Mouse (Mus musculus): Measurements from ENCODE around the gene Cnksr3. TPM values are rescaled to one million over a fixed set of nuclear protein-coding genes. Genes with fewer than 3 reads are reported as not detected.

Cnksr3 gene
- total and polyA plus RNA-seq, 3 experiments, result not detected

GRCm38 (mm10) chr10:7070924-7071323, 141.1 kb downstream of the Cnksr3 start:
- Histone ChIP-seq H3K27me3 (ENCODE audit: control insufficient read depth in 1 of 2, insufficient read depth in 2 of 2, low read length in 2 of 2) (no peaks in the 10 kb centered on the region; a peak in 1 of 4 replicates), H3K4me3 (ENCODE audit: control insufficient read depth in 1 of 2, insufficient read depth in 1 of 2, low read depth in 2 of 2, low read length in 2 of 2) (no peak overlapping the region), H3K79me2 (ENCODE audit: control insufficient read depth, insufficient read depth, low read length, poor library complexity) (no peaks in the 10 kb centered on the region), H3K9ac (ENCODE audit: control insufficient read depth, low read depth, low read length, poor library complexity, severe bottlenecking) (no peak overlapping the region), H3K36me3 (ENCODE audit: control insufficient read depth in 1 of 2, insufficient read depth in 2 of 2, low read length in 2 of 2) (no peaks in the 10 kb centered on the region), H3K4me1 (ENCODE audit: control insufficient read depth in 1 of 2, insufficient read depth in 2 of 2, low read length in 2 of 2) (no peaks in the 10 kb centered on the region), H3K27ac (ENCODE audit: control insufficient read depth, low read depth, low read length) (no peak overlapping the region), H3K9me3 (replicated peaks; ENCODE audit: insufficient read depth, low read length) (no peaks in the 10 kb centered on the region)
- DNase-seq (ENCODE audit: low read depth, low spot score), result no peak
- TF ChIP-seq MAX (IDR thresholded peaks at IDR 0.05; ENCODE audit: low read length), result no peak
- no peak for TF ChIP-seq JUND (IDR thresholded peaks at IDR 0.05; ENCODE audit: low read depth, low read length)
- TF ChIP-seq TCF12 (IDR thresholded peaks at IDR 0.05; ENCODE audit: low read depth, low read length), result no peak
- no peak for TF ChIP-seq CHD1 (IDR thresholded peaks at IDR 0.05; ENCODE audit: low read depth, low read length)
- no peak for TF ChIP-seq POLR2AphosphoS2 (IDR thresholded peaks at IDR 0.05; ENCODE audit: low read length)
- no peak for TF ChIP-seq ZMIZ1 (IDR thresholded peaks at IDR 0.05; ENCODE audit: low read depth, low read length)
- TF ChIP-seq MEF2A (IDR thresholded peaks at IDR 0.05; ENCODE audit: extremely low read depth, insufficient replicate concordance, low read depth, low read length, poor library complexity, severe bottlenecking), result no peak
- TF ChIP-seq MYC (IDR thresholded peaks at IDR 0.05; ENCODE audit: low read depth, low read length), result no peak
- no peak for TF ChIP-seq GATA1 (IDR thresholded peaks at IDR 0.05; ENCODE audit: low read depth, low read length)
- no peak for TF ChIP-seq NELFE (IDR thresholded peaks at IDR 0.05; ENCODE audit: low read depth, low read length)
- no peak for TF ChIP-seq USF2 (IDR thresholded peaks at IDR 0.05; ENCODE audit: borderline replicate concordance in 1 of 2, insufficient read depth in 1 of 2, low read depth in 1 of 2, low read length in 2 of 2)
- TF ChIP-seq NRF1 (IDR thresholded peaks at IDR 0.05; ENCODE audit: insufficient read depth, low read depth, low read length, poor library complexity, severe bottlenecking), result no peak
- no peak for TF ChIP-seq KAT2A (conservative IDR thresholded peaks at IDR 0.05; ENCODE audit: low read depth, low read length)
- no peak for TF ChIP-seq RAD21 (IDR thresholded peaks at IDR 0.05; ENCODE audit: low read depth, low read length)
- no peak for TF ChIP-seq SMC3 (IDR thresholded peaks at IDR 0.05; ENCODE audit: low read depth, low read length)

GRCm38 (mm10) chr10:7070100-7070835, 141.8 kb downstream of the Cnksr3 start:
- Histone ChIP-seq H3K9me3 (replicated peaks; ENCODE audit: insufficient read depth, low read length) (no peaks in the 10 kb centered on the region), H3K4me1 (ENCODE audit: control insufficient read depth in 1 of 2, insufficient read depth in 2 of 2, low read length in 2 of 2) (no peaks in the 10 kb centered on the region), H3K27ac (ENCODE audit: control insufficient read depth, low read depth, low read length) (no peak overlapping the region), H3K9ac (ENCODE audit: control insufficient read depth, low read depth, low read length, poor library complexity, severe bottlenecking) (no peak overlapping the region), H3K36me3 (ENCODE audit: control insufficient read depth in 1 of 2, insufficient read depth in 2 of 2, low read length in 2 of 2) (no peaks in the 10 kb centered on the region), H3K4me3 (ENCODE audit: control insufficient read depth in 1 of 2, insufficient read depth in 1 of 2, low read depth in 2 of 2, low read length in 2 of 2) (no peak overlapping the region), H3K27me3 (ENCODE audit: control insufficient read depth in 1 of 2, insufficient read depth in 2 of 2, low read length in 2 of 2) (no peaks in the 10 kb centered on the region; a peak in 1 of 4 replicates), H3K79me2 (ENCODE audit: control insufficient read depth, insufficient read depth, low read length, poor library complexity) (no peaks in the 10 kb centered on the region)
- no peak for DNase-seq (ENCODE audit: low read depth, low spot score)
- TF ChIP-seq POLR2AphosphoS5 (IDR thresholded peaks at IDR 0.05; ENCODE audit: borderline replicate concordance, low read depth, low read length) (no peak), BHLHE40 (IDR thresholded peaks at IDR 0.05; ENCODE audit: borderline replicate concordance, low read depth, low read length) (no peak), USF1 (IDR thresholded peaks at IDR 0.05; ENCODE audit: low read depth, low read length) (no peak), MYC (IDR thresholded peaks at IDR 0.05; ENCODE audit: low read depth, low read length) (no peak), CTCF (IDR thresholded peaks at IDR 0.05 in 2 of 3, conservative IDR thresholded peaks at IDR 0.05 in 1 of 3; ENCODE audit: control insufficient read depth in 1 of 3, insufficient read depth in 1 of 3, low read depth in 2 of 3, low read length in 3 of 3, poor library complexity in 1 of 3, severe bottlenecking in 1 of 3) (no peak), UBTF (IDR thresholded peaks at IDR 0.05; ENCODE audit: borderline replicate concordance, insufficient read depth, low read depth, low read length) (no peak), MEF2A (IDR thresholded peaks at IDR 0.05; ENCODE audit: extremely low read depth, insufficient replicate concordance, low read depth, low read length, poor library complexity, severe bottlenecking) (no peak), CHD2 (IDR thresholded peaks at IDR 0.05; ENCODE audit: low read length) (no peak), TCF12 (IDR thresholded peaks at IDR 0.05; ENCODE audit: low read depth, low read length) (no peak), HCFC1 (IDR thresholded peaks at IDR 0.05; ENCODE audit: low read depth, low read length) (no peak), EP300 (IDR thresholded peaks at IDR 0.05; ENCODE audit: low read depth in 1 of 2, low read length in 2 of 2) (no peak), CHD1 (IDR thresholded peaks at IDR 0.05; ENCODE audit: low read depth, low read length) (no peak), MYB (IDR thresholded peaks at IDR 0.05; ENCODE audit: low read depth, low read length) (no peak), USF2 (IDR thresholded peaks at IDR 0.05; ENCODE audit: borderline replicate concordance in 1 of 2, insufficient read depth in 1 of 2, low read depth in 1 of 2, low read length in 2 of 2) (no peak), SIN3A (IDR thresholded peaks at IDR 0.05; ENCODE audit: low read length) (no peak), MXI1 (IDR thresholded peaks at IDR 0.05; ENCODE audit: low read depth, low read length) (no peak), GABPA (IDR thresholded peaks at IDR 0.05; ENCODE audit: low read depth, low read length) (no peak)

Data from MEL (cell line).